Mouse (Mus musculus): Measurements from ENCODE around the gene Pltp. TPM values are rescaled to one million over a fixed set of nuclear protein-coding genes. Genes with fewer than 3 reads are reported as not detected.

Gene Pltp
- polyA plus RNA-seq, 1 experiment from 2014 or later: 33.4 TPM

- H3K4me3 ChIP-seq (ENCODE audit: low read depth, low read length): no peak within 1 kb of the TSS
Measured at GRCm38 (mm10) chr2:164828437-164828836, 29.1 kb downstream of the Pltp start, which contains the start of gene Spata25. TSS of gene Spata25 (minus strand) at chr2:164828537.

DNA sequence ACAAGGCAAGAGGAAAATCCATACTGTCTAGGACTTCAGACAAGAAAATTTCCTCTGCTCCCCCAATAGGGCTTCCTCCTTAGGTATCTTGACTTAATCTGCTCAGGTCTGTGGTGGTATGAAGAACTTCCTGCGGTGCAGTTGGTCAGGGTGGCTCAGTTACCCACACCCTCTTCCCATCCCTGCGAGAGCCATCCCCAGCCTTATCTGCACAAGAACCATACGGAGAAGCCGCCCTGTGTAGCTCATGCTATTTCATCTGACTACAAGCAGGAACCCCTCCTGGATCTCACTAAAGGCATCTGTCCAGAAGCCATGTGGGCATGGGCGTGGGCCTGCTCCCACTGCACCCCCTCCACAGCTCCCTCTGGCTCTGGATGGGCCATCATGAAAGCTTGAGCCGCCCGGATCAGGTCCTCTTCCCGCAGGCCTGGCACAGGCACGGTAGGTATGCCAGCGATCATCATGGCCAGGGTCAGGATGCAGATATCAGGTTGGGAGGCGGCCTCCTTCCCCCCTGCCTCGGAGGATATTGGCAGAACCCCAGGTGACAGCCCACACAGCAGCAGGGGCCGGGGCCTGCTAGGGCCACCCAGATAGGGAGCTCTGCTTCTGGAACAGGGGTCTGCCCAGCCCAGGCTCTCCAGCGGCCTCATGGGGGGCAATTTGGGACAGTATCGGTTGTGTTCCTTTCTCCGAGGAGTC lies 30.2 kb downstream of the Pltp start:
- DNase-seq (no peak), ATAC-seq (no peak)
- Histone ChIP-seq H3K27ac (ENCODE audit: low read depth) (no peak overlapping the region), H3K9me3 (ENCODE audit: low read length) (no peaks in the 10 kb centered on the region), H3K4me3 (ENCODE audit: low read depth, low read length) (no peak overlapping the region), H3K27me3 (ENCODE audit: insufficient read depth, low read length) (no peaks in the 10 kb centered on the region), H3K36me3 (replicated peaks; ENCODE audit: insufficient read depth, low read length) (peaks cover 18% of the 10 kb centered on the region; the same call in 1 of the 2 replicates), H3K4me2 (ENCODE audit: low read depth, low read length) (no peak overlapping the region), H3K4me1 (ENCODE audit: insufficient read depth) (peaks cover 8% of the 10 kb centered on the region), H3K9ac (replicated peaks) (no peak overlapping the region)
- TF ChIP-seq CTCF (IDR thresholded peaks at IDR 0.05; ENCODE audit: low read depth): no peak
- TF ChIP-seq EP300 (IDR thresholded peaks at IDR 0.05; ENCODE audit: low read depth): no peak
- 80% methylated on average over 16 of the region's 16 CpGs for WGBS (ENCODE audit: insufficient replicate concordance)

More at GRCm38 (mm10) chr2:164828437-164828836, 29.1 kb downstream of the Pltp start, which contains the start of gene Spata25:
- no peak within 1 kb of the TSS for H3K4me2 ChIP-seq (ENCODE audit: low read depth, low read length)
- no peak for TF ChIP-seq CTCF (IDR thresholded peaks at IDR 0.05; ENCODE audit: low read depth)
- DNase-seq (no peak), ATAC-seq (no peak)
- 84% methylated on average over 6 of the region's 6 CpGs for WGBS (ENCODE audit: insufficient replicate concordance)
- no peaks in the 10 kb centered on the region for H3K9me3 ChIP-seq (ENCODE audit: low read length)
- H3K27ac ChIP-seq (ENCODE audit: low read depth): no peak within 1 kb of the TSS
- no peaks in the 10 kb centered on the region for H3K27me3 ChIP-seq (ENCODE audit: insufficient read depth, low read length)
- H3K4me1 ChIP-seq (ENCODE audit: insufficient read depth): peaks cover 12% of the 10 kb centered on the region
- no peak within 1 kb of the TSS for H3K9ac ChIP-seq (replicated peaks)
- H3K36me3 ChIP-seq (replicated peaks; ENCODE audit: insufficient read depth, low read length): peaks cover 18% of the 10 kb centered on the region; the same call in 1 of the 2 replicates

DNA sequence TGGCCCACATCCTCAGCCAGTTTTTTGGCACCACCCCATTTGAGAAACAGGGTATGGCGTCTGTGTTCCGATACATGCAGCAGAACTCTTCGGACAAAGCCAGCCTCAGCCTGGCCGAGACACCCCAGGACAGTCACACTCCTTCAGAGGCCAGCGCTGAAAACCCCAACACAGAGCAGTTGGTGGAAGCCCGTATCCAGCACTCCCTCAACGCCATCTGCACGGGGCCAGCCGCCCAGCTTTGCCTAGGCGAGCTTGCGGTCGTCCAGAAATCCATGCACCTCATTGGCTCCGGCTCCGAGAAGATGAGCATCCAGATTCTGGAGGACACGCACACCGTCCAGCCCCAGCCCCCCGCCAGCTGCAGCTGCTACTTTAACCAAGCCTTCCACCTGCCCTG lies 32.0 kb downstream of the Pltp start:
- Histone ChIP-seq H3K36me3 (replicated peaks; ENCODE audit: insufficient read depth, low read length) (peaks cover 28% of the 10 kb centered on the region; the same call in 1 of the 2 replicates), H3K9ac (replicated peaks) (no peak overlapping the region), H3K27me3 (ENCODE audit: insufficient read depth, low read length) (no peaks in the 10 kb centered on the region), H3K4me3 (ENCODE audit: low read depth, low read length) (no peak overlapping the region), H3K4me1 (ENCODE audit: insufficient read depth) (peaks cover 12% of the 10 kb centered on the region), H3K4me2 (ENCODE audit: low read depth, low read length) (no peak overlapping the region), H3K27ac (ENCODE audit: low read depth) (no peak overlapping the region), H3K9me3 (ENCODE audit: low read length) (no peaks in the 10 kb centered on the region)
- ATAC-seq: no peak
- peak; percentile 13 for DNase-seq
- TF ChIP-seq EP300 (IDR thresholded peaks at IDR 0.05; ENCODE audit: low read depth) (no peak), CTCF (IDR thresholded peaks at IDR 0.05; ENCODE audit: low read depth) (no peak)
- 92% methylated on average over 17 of the region's 17 CpGs for WGBS (ENCODE audit: insufficient replicate concordance)

DNA sequence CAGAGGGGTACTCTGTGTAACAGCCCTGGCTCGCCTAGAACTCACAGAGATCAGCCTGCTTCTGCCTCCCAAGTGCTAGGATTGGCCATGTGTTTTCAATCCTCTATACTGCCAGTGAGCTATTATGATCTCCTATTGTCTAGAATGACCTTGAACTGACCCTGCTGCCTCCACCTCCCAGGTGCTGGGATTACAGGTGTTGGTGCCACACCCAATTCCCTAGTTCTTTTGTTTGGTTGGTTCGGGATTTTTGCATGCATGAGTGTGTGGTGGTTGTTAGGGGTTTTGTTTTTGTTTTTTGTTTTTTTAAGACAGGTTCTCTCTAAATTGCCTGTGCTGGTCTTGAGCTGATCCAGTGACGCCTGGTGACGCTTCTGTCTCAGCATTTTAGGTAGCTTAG lies 33.5 kb downstream of the Pltp start:
- DNase-seq (no peak), ATAC-seq (no peak)
- Histone ChIP-seq H3K4me1 (ENCODE audit: insufficient read depth) (peaks cover 12% of the 10 kb centered on the region), H3K27ac (ENCODE audit: low read depth) (no peak overlapping the region), H3K9me3 (ENCODE audit: low read length) (no peaks in the 10 kb centered on the region), H3K27me3 (ENCODE audit: insufficient read depth, low read length) (no peaks in the 10 kb centered on the region), H3K36me3 (replicated peaks; ENCODE audit: insufficient read depth, low read length) (peaks cover 29% of the 10 kb centered on the region; the same call in 1 of the 2 replicates), H3K9ac (replicated peaks) (no peak overlapping the region), H3K4me3 (ENCODE audit: low read depth, low read length) (peak overlapping the region; percentile 75; the same call in 1 of the 2 replicates), H3K4me2 (ENCODE audit: low read depth, low read length) (peak overlapping the region; percentile 91)
- WGBS (ENCODE audit: insufficient replicate concordance): 92% methylated on average over 4 of the region's 4 CpGs
- TF ChIP-seq EP300 (IDR thresholded peaks at IDR 0.05; ENCODE audit: low read depth) (no peak), CTCF (IDR thresholded peaks at IDR 0.05; ENCODE audit: low read depth) (no peak)

DNA sequence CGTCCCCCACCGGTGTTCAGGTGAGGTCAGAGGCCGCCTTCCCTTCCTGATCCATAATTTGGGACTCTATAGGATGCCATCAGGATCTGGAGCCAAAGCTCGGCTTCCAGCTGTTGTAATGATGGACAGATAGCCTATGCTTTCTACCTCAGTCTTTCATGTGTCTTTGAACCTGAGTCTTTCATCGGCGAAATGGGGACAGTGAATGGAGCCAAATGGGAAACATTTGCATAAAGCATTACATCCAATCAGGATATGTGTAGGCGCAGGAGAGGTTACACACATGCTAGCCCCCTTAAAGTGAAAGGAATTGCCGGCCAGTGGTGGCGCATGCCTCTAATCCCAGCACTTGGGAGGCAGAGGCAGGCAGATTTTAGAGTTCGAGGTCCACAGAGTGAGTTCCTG lies 34.3 kb downstream of the Pltp start:
- H3K36me3 ChIP-seq (replicated peaks; ENCODE audit: insufficient read depth, low read length): peaks cover 29% of the 10 kb centered on the region; the same call in 1 of the 2 replicates
- H3K27ac ChIP-seq (ENCODE audit: low read depth): peak overlapping the region; percentile 84
- no peaks in the 10 kb centered on the region for H3K9me3 ChIP-seq (ENCODE audit: low read length)
- H3K9ac ChIP-seq (replicated peaks): peak overlapping the region; percentile 74
- H3K4me1 ChIP-seq (ENCODE audit: insufficient read depth): peaks cover 12% of the 10 kb centered on the region
- H3K27me3 ChIP-seq (ENCODE audit: insufficient read depth, low read length): no peaks in the 10 kb centered on the region
- H3K4me3 ChIP-seq (ENCODE audit: low read depth, low read length): peak overlapping the region; percentile 75
- H3K4me2 ChIP-seq (ENCODE audit: low read depth, low read length): peak overlapping the region; percentile 91
- ATAC-seq: peak; percentile 71
- TF ChIP-seq CTCF (IDR thresholded peaks at IDR 0.05; ENCODE audit: low read depth): 0 out of 2 replicates have a peak, but pooled peaks have one; percentile 21
- TF ChIP-seq EP300 (IDR thresholded peaks at IDR 0.05; ENCODE audit: low read depth): no peak
- DNase-seq: peak; percentile 49
- WGBS (ENCODE audit: insufficient replicate concordance): 1% methylated on average over 10 of the region's 10 CpGs

- ATAC-seq: peak; percentile 100
- no peaks in the 10 kb centered on the region for H3K27me3 ChIP-seq (ENCODE audit: insufficient read depth, low read length)
- WGBS (ENCODE audit: insufficient replicate concordance): 1% methylated on average over 32 of the region's 32 CpGs
Measured at GRCm38 (mm10) chr2:164822636-164823165, 34.8 kb downstream of the Pltp start, which contains the start of gene Zswim1. TSS of gene Zswim1 (plus strand) at chr2:164822686.

More at GRCm38 (mm10) chr2:164822636-164823165, 34.8 kb downstream of the Pltp start, which contains the start of gene Zswim1:
- Histone ChIP-seq H3K9ac (replicated peaks) (peak within 1 kb of the TSS; percentile 74), H3K9me3 (ENCODE audit: low read length) (no peaks in the 10 kb centered on the region), H3K36me3 (replicated peaks; ENCODE audit: insufficient read depth, low read length) (peaks cover 27% of the 10 kb centered on the region; the same call in 1 of the 2 replicates), H3K27ac (ENCODE audit: low read depth) (peak within 1 kb of the TSS; percentile 84), H3K4me2 (ENCODE audit: low read depth, low read length) (peak within 1 kb of the TSS; percentile 91), H3K4me3 (ENCODE audit: low read depth, low read length) (peak within 1 kb of the TSS; percentile 75), H3K4me1 (ENCODE audit: insufficient read depth) (peaks cover 13% of the 10 kb centered on the region)
- TF ChIP-seq EP300 (IDR thresholded peaks at IDR 0.05; ENCODE audit: low read depth): no peak
- 0 out of 2 replicates have a peak, but pooled peaks have one; percentile 6 for TF ChIP-seq CTCF (IDR thresholded peaks at IDR 0.05; ENCODE audit: low read depth)
- DNase-seq: peak; percentile 99
